Comparison of ENCODE assay signal across 8 mouse cellular contexts in the genomic region with DNA sequence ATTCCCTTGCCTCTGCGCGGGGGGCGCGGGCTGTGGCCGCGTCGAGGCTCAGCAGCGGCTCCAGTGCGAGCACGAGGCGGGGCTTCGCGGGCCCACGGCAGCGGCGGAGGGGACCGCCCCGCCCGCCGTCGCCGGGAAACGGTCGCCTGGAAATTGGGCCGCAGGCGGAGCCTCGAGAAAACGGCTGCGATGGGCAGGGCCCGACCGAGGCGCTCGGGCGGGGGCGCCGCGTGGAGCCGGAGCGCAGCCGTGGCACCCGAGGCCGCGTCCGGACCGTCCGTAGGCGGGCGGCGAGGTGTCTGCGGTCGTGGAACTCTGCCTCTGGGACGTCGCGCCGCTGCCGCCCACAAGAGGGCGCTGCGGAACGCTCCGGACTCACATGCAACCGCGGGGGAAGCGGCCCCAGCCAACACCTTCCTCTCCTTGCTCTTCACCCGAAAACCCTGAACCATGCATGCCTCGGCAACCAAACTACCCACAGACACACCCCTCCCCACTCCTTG. TPM values are rescaled to one million over a fixed set of nuclear protein-coding genes. Genes with fewer than 3 reads are reported as not detected.
DNase-seq lines count a peak whose midpoint lies in the region; ATAC-seq and TF ChIP-seq lines count a peak whose summit lies in the region.

TSS of gene Gm49601 (minus strand) at position 52 of the 503 bp plus-strand sequence.

- peak within 1 kb of the TSS; percentile 49 to 52 for H3K4me3 ChIP-seq in heart, embryonic 14.5 days (ENCODE audit: control insufficient read depth in 1 of 2, insufficient read depth in 1 of 2, low read depth in 1 of 2, low read length in 2 of 2)
- H3K4me3 ChIP-seq in liver, embryonic 12.5 days, result peak within 1 kb of the TSS; percentile 53
- H3K4me3 ChIP-seq in stomach, embryonic 14.5 days (ENCODE audit: low read depth, low read length), result peak within 1 kb of the TSS; percentile 42

- peaks cover 16 to 27% of the 10 kb centered on the region in 2 experiments; a peak in 3 of 4 replicates for H3K4me1 ChIP-seq in heart, embryonic 14.5 days (ENCODE audit: control insufficient read depth in 2 of 2, insufficient read depth in 2 of 2, low read length in 2 of 2)
- peaks cover 44% of the 10 kb centered on the region for H3K4me1 ChIP-seq in liver, embryonic 12.5 days
- peaks cover 23% of the 10 kb centered on the region for H3K4me1 ChIP-seq in stomach, embryonic 14.5 days (ENCODE audit: control insufficient read depth, insufficient read depth, low read length)

- peak within 1 kb of the TSS; percentile 63 for H3K9ac ChIP-seq in heart, embryonic 14.5 days (ENCODE audit: low read length)
- peak within 1 kb of the TSS; percentile 46 for H3K9ac ChIP-seq in liver, embryonic 12.5 days
- H3K9ac ChIP-seq in stomach, embryonic 14.5 days (replicated peaks; ENCODE audit: low read depth, low read length), result peak within 1 kb of the TSS; percentile 22; the same call in 1 of the 2 replicates

- no peak for TF ChIP-seq POLR2A in brain, embryonic 14.5 days (IDR thresholded peaks at IDR 0.05; ENCODE audit: borderline replicate concordance, extremely low read depth, insufficient read depth, insufficient read length, poor library complexity, severe bottlenecking)

- no peak for ATAC-seq in heart, embryonic 14.5 days (ENCODE audit: insufficient number of reproducible peaks, insufficient read depth, low FRiP score, low read depth)
- 0 out of 2 replicates have a peak, but pooled peaks have one; percentile 6 for ATAC-seq in liver, embryonic 12.5 days
- ATAC-seq in stomach, embryonic 14.5 days (ENCODE audit: insufficient number of reproducible peaks, insufficient read depth, low FRiP score, low read depth), result peak; percentile 59; the same call in 1 of the 2 replicates

- no peaks in the 10 kb centered on the region for H3K9me3 ChIP-seq in heart, embryonic 14.5 days (ENCODE audit: control insufficient read depth, low read length)
- H3K9me3 ChIP-seq in liver, embryonic 12.5 days (replicated peaks), result no peaks in the 10 kb centered on the region
- H3K9me3 ChIP-seq in stomach, embryonic 14.5 days (ENCODE audit: control insufficient read depth, low read depth, low read length), result no peaks in the 10 kb centered on the region

- no peak within 1 kb of the TSS for H3K27ac ChIP-seq in heart, embryonic 14.5 days (replicated peaks in 1 of 2; ENCODE audit: control insufficient read depth in 1 of 2, insufficient read depth in 1 of 2, low read depth in 2 of 2, low read length in 2 of 2)
- H3K27ac ChIP-seq in liver, embryonic 12.5 days, result no peak within 1 kb of the TSS
- H3K27ac ChIP-seq in stomach, embryonic 14.5 days (ENCODE audit: low read length), result no peak within 1 kb of the TSS

- H3K27me3 ChIP-seq in heart, embryonic 14.5 days (ENCODE audit: control insufficient read depth, insufficient read depth, low read length), result peaks cover 84% of the 10 kb centered on the region
- H3K27me3 ChIP-seq in liver, embryonic 12.5 days (replicated peaks), result peaks cover 100% of the 10 kb centered on the region
- peaks cover 45% of the 10 kb centered on the region for H3K27me3 ChIP-seq in stomach, embryonic 14.5 days (ENCODE audit: control insufficient read depth, insufficient read depth, low read length)

- no peaks in the 10 kb centered on the region for H3K36me3 ChIP-seq in heart, embryonic 14.5 days (ENCODE audit: control insufficient read depth, insufficient read depth, low read length)
- H3K36me3 ChIP-seq in liver, embryonic 12.5 days, result no peaks in the 10 kb centered on the region
- peaks cover 2% of the 10 kb centered on the region; the same call in 1 of the 2 replicates for H3K36me3 ChIP-seq in stomach, embryonic 14.5 days (ENCODE audit: control insufficient read depth, insufficient read depth, low read length)

- TF ChIP-seq CTCF in brain, embryonic 14.5 days (IDR thresholded peaks at IDR 0.05; ENCODE audit: borderline replicate concordance, extremely low read depth, insufficient read depth, insufficient read length), result peak; percentile 88

- under 1% methylated on average over 62 of the region's 65 CpGs for WGBS in heart, embryonic 14.5 days
- under 1% methylated on average over 65 of the region's 65 CpGs for WGBS in liver, embryonic 12.5 days (ENCODE audit: insufficient replicate concordance)
- under 1% methylated on average over 59 of the region's 65 CpGs for WGBS in stomach, embryonic 14.5 days

- H3K4me2 ChIP-seq in heart, embryonic 14.5 days (ENCODE audit: low read length), result peak within 1 kb of the TSS; percentile 77
- H3K4me2 ChIP-seq in liver, embryonic 12.5 days, result peak within 1 kb of the TSS; percentile 75
- peak within 1 kb of the TSS; percentile 79 for H3K4me2 ChIP-seq in stomach, embryonic 14.5 days (replicated peaks; ENCODE audit: low read depth, low read length)

- peak; percentile 86 for DNase-seq in CD4-positive helper T cell, adult 2 months (ENCODE audit: low read depth, low spot score)
- DNase-seq in brain, embryonic 14.5 days (ENCODE audit: low read depth), result peak; percentile 84
- peak; percentile 64 for DNase-seq in fibroblast of lung, adult 2 months (ENCODE audit: low read depth)
- DNase-seq in kidney, postnatal 10 days, result peak; percentile 88
- DNase-seq in natural killer cell, adult 2 months (ENCODE audit: low spot score in 2 of 2), result peak; percentile 80 to 83

RNA-seq across cellular contexts. Expression of gene Gm49601, which starts in this region (rescaled TPM):
- polyA plus RNA-seq in brain, embryonic 14.5 days (2012; rRNA removed), result 89.4 and 112 TPM in 2 replicates
- 0.97 and 1.1 TPM in 2 replicates for polyA plus RNA-seq in heart, embryonic 14.5 days (2014; fragmentation: Nextera tagmentation; extraction: Ambion mirVana)
- 0.31 and 0.61 TPM in 2 replicates for polyA plus RNA-seq in liver, embryonic 12.5 days (2016; fragmentation: Nextera tagmentation; extraction: Ambion mirVana)
- 0.67 and 1.3 TPM in 2 replicates for polyA plus RNA-seq in stomach, embryonic 14.5 days (2014; fragmentation: Nextera tagmentation; extraction: Ambion mirVana)

Comparison
In these comparisons a context has a peak if more than half of its experiments do, and no peak if none do; other contexts are left out.
1. RNA of gene Gm49601 (polyA plus RNA-seq): 89.4 to 112 TPM in brain, embryonic 14.5 days; 0.97 to 1.1 TPM in heart, embryonic 14.5 days, 0.67 to 1.3 TPM in stomach, embryonic 14.5 days and 0.31 to 0.61 TPM in liver, embryonic 12.5 days; every median in the first group is over 10 times any median in the second.
2. Peak in ATAC-seq, H3K4me3 ChIP-seq, H3K9ac ChIP-seq and H3K4me2 ChIP-seq in liver, embryonic 12.5 days; RNA of the gene not detected or under 1 TPM.
3. Peak in every context shown above with its lines, with median percentiles within 50 percentile points of each other: DNase-seq, H3K4me2 ChIP-seq, H3K4me3 ChIP-seq and H3K9ac ChIP-seq.